Mouse (Mus musculus) heart, adult 2 months (tissue): ENCODE measurements around the gene Zic4.

Experiments used
- CTCF ChIP-seq: fragments of 200-600 bp; IDR thresholded peaks from 2 replicates; pipeline ENCODE4 v1.8.1; 2022; ENCODE audit warnings: antibody characterized with exemption, mild to moderate bottlenecking, moderate library complexity
- POLR2A ChIP-seq: fragments of 200-500 bp; IDR thresholded peaks from 2 replicates; pipeline ENCODE4 v1.6.1; 2011; ENCODE audit warnings: mild to moderate bottlenecking, low read depth, low read length, control low read depth; ENCODE audit not compliant: insufficient read depth

DNA sequence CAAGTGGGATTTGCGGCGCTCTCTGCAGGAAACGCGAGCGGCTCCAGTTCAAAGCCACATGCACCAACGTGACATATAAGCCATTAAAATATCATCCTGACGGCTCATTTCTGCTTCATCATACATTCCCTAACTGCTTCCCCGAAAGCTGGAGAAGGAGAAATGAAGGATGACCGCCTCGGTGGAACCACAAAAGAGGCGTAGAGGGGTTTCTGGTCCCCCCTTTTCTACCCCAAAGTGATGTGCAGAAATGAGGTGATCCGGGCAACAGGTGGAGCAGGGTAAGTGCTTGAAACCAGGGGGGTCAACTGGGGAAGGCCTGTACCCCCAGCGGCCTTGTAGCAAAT is 6.7 kb downstream of the Zic4 start:
- TF ChIP-seq POLR2A (no peak), CTCF (no peak)
